Mouse (Mus musculus): Measurements from ENCODE around the gene Ap5s1.

Ap5s1 gene

DNA sequence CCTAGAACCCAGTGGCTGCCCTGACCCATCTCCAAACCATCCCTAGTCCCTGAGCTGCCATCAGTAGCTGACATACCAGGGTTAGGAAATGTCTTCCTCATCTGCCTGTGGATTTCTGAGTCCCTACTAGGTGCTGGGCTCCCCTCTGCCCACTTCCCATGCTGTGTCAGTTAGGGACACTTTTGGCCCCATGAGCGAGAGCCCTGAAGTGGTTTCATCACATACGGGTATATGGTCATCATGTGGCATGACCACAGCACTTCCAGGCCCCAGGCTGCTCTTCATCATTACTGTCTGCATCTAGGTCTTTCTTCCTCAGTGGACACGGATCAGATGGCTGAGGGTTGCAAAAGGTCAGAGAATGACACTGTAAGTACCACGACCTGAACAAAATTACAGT, at the start of gene Ap5s1:
TSS of gene Ap5s1 (plus strand) at position 301 of the 400 bp plus-strand sequence.
- no peak for DNase-seq (ENCODE audit: low spot score)

DNA sequence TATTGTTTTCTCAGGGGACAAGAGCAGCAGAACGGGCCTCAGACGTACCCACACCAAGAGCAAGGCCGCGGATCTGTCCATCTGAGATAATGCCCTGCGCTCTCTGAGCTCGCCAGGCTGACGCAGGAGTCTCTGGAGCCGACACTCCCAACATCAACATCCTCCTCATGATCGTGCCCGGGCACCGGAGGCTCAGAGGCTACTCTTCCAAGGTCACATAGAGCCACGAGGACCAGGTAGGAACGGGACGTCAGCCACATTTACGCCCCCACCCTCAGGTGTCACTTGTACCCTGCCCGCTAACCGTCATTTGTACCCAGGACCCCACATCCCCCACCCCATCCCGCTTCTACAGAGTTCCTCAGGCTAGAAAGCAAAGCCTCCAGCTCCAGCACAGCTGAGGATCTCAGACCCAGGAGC, 47.4 kb upstream of the Ap5s1 start:
- peak; percentile 56 for DNase-seq (ENCODE audit: low spot score)

- peak; percentile 99 for DNase-seq (ENCODE audit: low spot score)
These were observed 46.8 kb upstream of the Ap5s1 start, which contains the start of gene 1700037H04Rik for GRCm38 (mm10) chr2:131159938-131160581. Gene 1700037H04Rik (minus strand): TSS chr2:131160081.

GRCm38 (mm10) chr2:131160671-131161111, 46.2 kb upstream of the Ap5s1 start:
- peak; percentile 71 for DNase-seq (ENCODE audit: low spot score)

- DNase-seq (ENCODE audit: low spot score): no peak
These were observed 43.0 kb upstream of the Ap5s1 start for GRCm38 (mm10) chr2:131163924-131164323.

DNA sequence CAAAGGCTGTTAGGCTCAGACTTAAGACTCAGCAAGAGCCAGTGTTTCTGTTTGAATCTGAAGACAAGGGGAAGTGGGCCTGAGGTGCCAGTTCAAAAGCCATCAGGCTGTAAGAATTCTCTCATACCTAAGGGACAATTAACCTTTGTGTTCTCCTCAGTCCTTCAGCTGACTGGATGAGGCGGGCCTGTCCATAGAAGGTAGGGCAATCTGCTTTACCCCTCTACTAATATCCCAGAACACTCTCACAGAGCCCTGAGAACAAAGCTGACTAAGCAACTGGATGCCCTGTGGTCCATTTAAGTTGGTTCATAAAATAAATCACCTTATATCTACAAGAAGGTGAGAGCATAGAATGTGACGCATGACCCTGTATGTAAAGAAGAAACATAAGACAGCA, 40.7 kb upstream of the Ap5s1 start:
- DNase-seq (ENCODE audit: low spot score): no peak

- no peak for DNase-seq (ENCODE audit: low spot score)
These were observed 38.9 kb upstream of the Ap5s1 start for GRCm38 (mm10) chr2:131167984-131168383.

GRCm38 (mm10) chr2:131168914-131169313, 38.0 kb upstream of the Ap5s1 start:
- no peak for DNase-seq (ENCODE audit: low spot score)

GRCm38 (mm10) chr2:131170936-131171335, 35.9 kb upstream of the Ap5s1 start:
- DNase-seq (ENCODE audit: low spot score): no peak

GRCm38 (mm10) chr2:131171401-131172104, 35.3 kb upstream of the Ap5s1 start:
- DNase-seq (ENCODE audit: low spot score): no peak

DNA sequence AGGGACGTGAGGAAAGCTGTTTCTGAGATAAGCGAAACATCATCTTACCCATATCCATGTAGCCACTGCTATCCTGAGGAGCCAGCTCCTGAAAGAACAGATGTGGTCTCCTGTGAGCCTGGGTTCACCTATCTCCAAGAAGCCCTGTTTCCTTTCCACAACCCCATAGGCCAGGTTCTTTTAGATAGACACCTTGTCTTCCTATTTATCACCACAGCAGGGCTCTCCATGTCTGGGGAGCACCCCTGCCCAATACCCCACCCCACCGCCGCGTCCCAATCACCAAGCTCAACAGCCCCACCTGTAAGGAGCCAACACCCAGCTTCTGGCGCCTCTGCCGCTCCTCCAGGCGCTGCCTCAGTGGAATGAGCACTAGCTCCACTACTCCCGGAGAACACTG, 34.6 kb upstream of the Ap5s1 start:
- DNase-seq (ENCODE audit: low spot score): no peak

DNA sequence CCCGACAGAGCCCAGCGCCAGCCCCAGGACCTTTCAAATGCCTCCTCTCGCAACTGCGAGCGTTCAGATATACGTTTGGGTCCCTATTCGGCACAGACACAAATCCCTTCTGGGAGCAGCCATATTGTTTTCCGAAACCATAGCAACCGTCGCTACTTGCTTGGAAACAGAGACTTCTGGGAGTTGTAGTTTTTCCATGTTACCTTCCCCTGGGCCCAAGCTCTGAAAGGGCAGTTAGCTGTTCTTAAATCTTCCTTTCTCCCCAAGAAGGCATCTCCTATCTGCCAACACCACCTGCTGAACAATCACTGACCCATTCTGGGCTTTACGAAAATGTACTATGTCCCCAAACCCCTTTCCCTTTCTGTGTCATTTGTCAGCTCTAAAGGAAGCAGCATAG, 32.2 kb upstream of the Ap5s1 start:
- peak; percentile 94 for DNase-seq (ENCODE audit: low spot score)

GRCm38 (mm10) chr2:131175286-131175944, 31.5 kb upstream of the Ap5s1 start:
- no peak for DNase-seq (ENCODE audit: low spot score)

- DNase-seq (ENCODE audit: low spot score): no peak
These were observed 31.0 kb upstream of the Ap5s1 start for GRCm38 (mm10) chr2:131175945-131176309.

- DNase-seq (ENCODE audit: low spot score): no peak
These were observed 30.4 kb upstream of the Ap5s1 start for GRCm38 (mm10) chr2:131176491-131176890.

DNA sequence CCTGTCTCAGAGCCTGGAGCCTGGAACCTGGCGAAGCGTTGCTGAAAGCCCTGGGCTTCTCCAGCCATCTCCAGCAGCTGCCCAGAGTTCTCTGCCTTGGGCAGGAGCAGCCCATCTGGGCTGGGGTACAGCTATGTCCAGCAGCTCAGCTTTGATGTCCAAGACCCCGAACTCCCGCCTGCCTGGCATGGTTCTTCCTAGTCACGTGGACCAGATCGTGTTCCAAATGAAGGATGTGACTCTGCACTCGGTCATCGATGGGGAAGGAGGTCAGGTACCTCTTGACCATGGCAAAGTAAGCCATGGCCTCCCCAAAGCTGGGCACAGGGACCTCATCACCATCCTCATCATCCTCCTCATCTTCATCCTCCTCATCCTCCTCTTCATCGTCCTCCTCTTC, 28.9 kb upstream of the Ap5s1 start:
- DNase-seq (ENCODE audit: low spot score): no peak

- no peak for DNase-seq (ENCODE audit: low spot score)
These were observed 28.0 kb upstream of the Ap5s1 start for GRCm38 (mm10) chr2:131178828-131179245.

DNA sequence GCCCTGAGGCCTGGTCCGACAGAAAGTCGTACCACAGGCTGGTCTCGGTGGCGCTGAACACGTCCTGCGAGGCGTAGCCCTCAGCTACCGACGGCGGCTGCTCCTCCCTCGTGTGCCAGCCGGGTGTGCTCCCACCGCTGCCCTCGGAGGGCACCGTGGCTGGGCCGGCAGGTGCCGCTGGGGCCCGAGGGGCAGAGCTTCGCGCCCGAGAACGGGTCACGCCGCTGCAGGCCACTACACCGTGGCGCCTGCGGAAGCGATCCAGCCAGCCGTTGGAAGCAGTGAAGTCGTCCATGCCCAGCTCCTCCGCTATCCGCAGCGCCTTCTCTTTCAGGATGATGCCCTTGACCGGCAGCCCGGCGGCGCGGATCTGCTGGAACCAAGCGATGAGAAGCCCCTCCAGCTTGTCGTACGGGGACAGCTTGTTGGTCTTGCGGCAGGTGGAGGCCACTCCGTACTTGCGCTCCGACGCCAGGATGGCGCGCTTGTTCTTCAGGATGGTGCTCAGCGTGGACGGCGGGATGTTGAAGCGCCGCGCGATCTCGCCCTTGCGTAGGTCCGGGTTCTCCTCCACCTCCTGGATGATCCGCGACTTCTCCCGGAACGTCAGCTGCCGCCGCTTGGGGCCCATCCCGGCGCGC, 27.5 kb upstream of the Ap5s1 start:
- peak; percentile 75 for DNase-seq (ENCODE audit: low spot score)

- peak; percentile 91 for DNase-seq (ENCODE audit: low spot score)
These were observed 26.8 kb upstream of the Ap5s1 start, which contains the start of gene Cenpb for GRCm38 (mm10) chr2:131179990-131180587. Gene Cenpb (minus strand): TSS chr2:131180067.

DNA sequence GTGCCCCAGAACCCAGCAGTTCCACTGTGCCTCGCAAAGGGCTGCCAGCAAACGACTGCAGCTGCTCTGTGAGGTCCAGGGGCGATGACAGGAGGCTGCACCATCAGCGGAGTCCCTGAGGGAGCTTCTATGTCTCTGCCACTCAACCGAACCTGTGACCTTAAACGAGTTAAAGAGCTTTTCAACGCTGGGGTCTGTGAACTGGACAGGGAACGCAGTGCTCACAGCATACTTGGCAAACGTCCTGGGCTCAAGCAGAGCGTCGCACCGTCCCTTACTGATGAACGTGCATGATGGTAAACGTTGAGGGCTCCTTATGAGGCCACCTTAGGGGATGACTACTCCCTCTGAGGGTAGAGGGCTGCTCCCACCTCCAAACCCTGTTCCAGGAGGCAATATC, 20.5 kb upstream of the Ap5s1 start:
- DNase-seq (ENCODE audit: low spot score): no peak

GRCm38 (mm10) chr2:131186771-131187601, 19.9 kb upstream of the Ap5s1 start, which contains the start of the genes Cdc25b and Spef1:
Gene Cdc25b (plus strand): TSS chr2:131186949.
Gene Spef1 (minus strand): TSS chr2:131187282.
- DNase-seq (ENCODE audit: low spot score): peak; percentile 90

Data from embryo, embryonic 10.5 days (tissue).